Mouse (Mus musculus): ENCODE data around the gene Tmem161a. TPM values are rescaled to one million over a fixed set of nuclear protein-coding genes. Genes with fewer than 3 reads are reported as not detected.

Tmem161a gene
- polyA plus RNA-seq, 1 experiment = 57.8 TPM

GRCm38 (mm10) chr8:70178231-70178630, 6.1 kb downstream of the Tmem161a start:
- TF ChIP-seq USF1 (IDR thresholded peaks at IDR 0.05; ENCODE audit: low read depth) = no peak
- TF ChIP-seq CEBPB (IDR thresholded peaks at IDR 0.05; ENCODE audit: low read depth) = no peak
- TF ChIP-seq MYOD1 (IDR thresholded peaks at IDR 0.05; ENCODE audit: control insufficient read depth, insufficient read length, low read depth) = no peak
- no peak for TF ChIP-seq CTCF (IDR thresholded peaks at IDR 0.05; ENCODE audit: control insufficient read depth, insufficient read depth, insufficient read length)
- no peak for TF ChIP-seq MYOG (IDR thresholded peaks at IDR 0.05; ENCODE audit: control insufficient read depth, extremely low read depth, insufficient read length)
- no peak for TF ChIP-seq MAX (IDR thresholded peaks at IDR 0.05)
- no peak for TF ChIP-seq FOSL1 (IDR thresholded peaks at IDR 0.05; ENCODE audit: insufficient read depth, low read length, poor library complexity, severe bottlenecking)
- H3K27me3 ChIP-seq (ENCODE audit: control insufficient read depth, insufficient read depth, insufficient read length) = no peaks in the 10 kb centered on the region
- H3K79me2 ChIP-seq (ENCODE audit: control insufficient read depth, insufficient read depth) = peaks cover 16% of the 10 kb centered on the region
- H3K36me3 ChIP-seq (ENCODE audit: control insufficient read depth, insufficient read depth) = peaks cover 12% of the 10 kb centered on the region
- peaks cover 3% of the 10 kb centered on the region for H3K79me3 ChIP-seq (ENCODE audit: low read depth)
- H3K4me3 ChIP-seq (ENCODE audit: insufficient read depth, poor library complexity, severe bottlenecking) = no peak overlapping the region
- H3ac ChIP-seq (ENCODE audit: control insufficient read depth, insufficient read length, low read depth) = no peak overlapping the region

GRCm38 (mm10) chr8:70179082-70179481, 6.9 kb downstream of the Tmem161a start:
- Histone ChIP-seq H3K4me3 (ENCODE audit: insufficient read depth, poor library complexity, severe bottlenecking) (no peak overlapping the region), H3K79me3 (ENCODE audit: low read depth) (no peaks in the 10 kb centered on the region), H3K79me2 (ENCODE audit: control insufficient read depth, insufficient read depth) (peaks cover 8% of the 10 kb centered on the region), H3K27me3 (ENCODE audit: control insufficient read depth, insufficient read depth, insufficient read length) (no peaks in the 10 kb centered on the region), H3ac (ENCODE audit: control insufficient read depth, insufficient read length, low read depth) (no peak overlapping the region), H3K36me3 (ENCODE audit: control insufficient read depth, insufficient read depth) (peaks cover 12% of the 10 kb centered on the region)
- TF ChIP-seq CTCF (IDR thresholded peaks at IDR 0.05; ENCODE audit: control insufficient read depth, insufficient read depth, insufficient read length) (no peak), MYOD1 (IDR thresholded peaks at IDR 0.05; ENCODE audit: control insufficient read depth, insufficient read length, low read depth) (no peak), MAX (IDR thresholded peaks at IDR 0.05) (no peak), CEBPB (IDR thresholded peaks at IDR 0.05; ENCODE audit: low read depth) (no peak), MYOG (IDR thresholded peaks at IDR 0.05; ENCODE audit: control insufficient read depth, extremely low read depth, insufficient read length) (no peak), USF1 (IDR thresholded peaks at IDR 0.05; ENCODE audit: low read depth) (no peak), FOSL1 (IDR thresholded peaks at IDR 0.05; ENCODE audit: insufficient read depth, low read length, poor library complexity, severe bottlenecking) (no peak)

DNA sequence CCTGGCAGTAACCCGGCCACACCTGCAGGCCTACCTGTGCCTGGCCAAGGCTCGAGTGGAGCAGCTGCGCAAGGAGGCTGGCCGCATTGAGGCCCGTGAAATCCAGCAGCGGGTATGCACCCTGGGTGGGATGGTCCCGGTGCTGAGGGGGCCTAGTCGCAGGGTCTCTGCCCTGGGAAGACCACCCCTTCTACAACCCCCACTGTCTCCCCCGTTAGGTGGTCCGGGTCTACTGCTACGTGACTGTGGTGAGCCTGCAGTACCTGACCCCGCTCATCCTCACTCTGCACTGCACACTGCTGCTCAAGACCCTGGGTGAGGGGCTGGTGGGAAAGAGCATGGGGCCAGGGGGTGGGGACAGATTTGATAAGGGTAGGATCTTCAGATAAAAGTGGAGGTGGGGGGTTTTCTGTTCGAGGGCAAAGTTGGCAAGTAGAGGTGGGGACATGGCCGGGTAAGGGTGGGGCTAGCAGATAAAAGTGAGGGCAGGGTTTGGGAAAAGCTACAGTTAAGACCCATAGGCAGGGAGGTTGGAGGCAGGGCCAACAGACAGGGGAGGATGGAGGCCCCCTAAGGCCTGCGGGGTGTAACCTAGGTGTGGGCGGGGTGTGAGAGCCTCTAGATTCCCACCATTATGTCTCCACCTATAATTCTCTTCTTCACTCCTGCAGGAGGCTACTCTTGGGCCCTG, 9.2 kb downstream of the Tmem161a start:
- Histone ChIP-seq H3K4me3 (ENCODE audit: insufficient read depth, poor library complexity, severe bottlenecking) (no peak overlapping the region), H3K79me2 (ENCODE audit: control insufficient read depth, insufficient read depth) (no peaks in the 10 kb centered on the region), H3K27me3 (ENCODE audit: control insufficient read depth, insufficient read depth, insufficient read length) (no peaks in the 10 kb centered on the region), H3K79me3 (ENCODE audit: low read depth) (no peaks in the 10 kb centered on the region), H3ac (ENCODE audit: control insufficient read depth, insufficient read length, low read depth) (no peak overlapping the region), H3K36me3 (ENCODE audit: control insufficient read depth, insufficient read depth) (peaks cover 12% of the 10 kb centered on the region)
- no peak for TF ChIP-seq MAX (IDR thresholded peaks at IDR 0.05)
- TF ChIP-seq CEBPB (IDR thresholded peaks at IDR 0.05; ENCODE audit: low read depth) = no peak
- TF ChIP-seq MYOD1 (IDR thresholded peaks at IDR 0.05; ENCODE audit: control insufficient read depth, insufficient read length, low read depth) = no peak
- TF ChIP-seq FOSL1 (IDR thresholded peaks at IDR 0.05; ENCODE audit: insufficient read depth, low read length, poor library complexity, severe bottlenecking) = no peak
- TF ChIP-seq USF1 (IDR thresholded peaks at IDR 0.05; ENCODE audit: low read depth) = no peak
- TF ChIP-seq CTCF (IDR thresholded peaks at IDR 0.05; ENCODE audit: control insufficient read depth, insufficient read depth, insufficient read length) = no peak
- no peak for TF ChIP-seq MYOG (IDR thresholded peaks at IDR 0.05; ENCODE audit: control insufficient read depth, extremely low read depth, insufficient read length)

DNA sequence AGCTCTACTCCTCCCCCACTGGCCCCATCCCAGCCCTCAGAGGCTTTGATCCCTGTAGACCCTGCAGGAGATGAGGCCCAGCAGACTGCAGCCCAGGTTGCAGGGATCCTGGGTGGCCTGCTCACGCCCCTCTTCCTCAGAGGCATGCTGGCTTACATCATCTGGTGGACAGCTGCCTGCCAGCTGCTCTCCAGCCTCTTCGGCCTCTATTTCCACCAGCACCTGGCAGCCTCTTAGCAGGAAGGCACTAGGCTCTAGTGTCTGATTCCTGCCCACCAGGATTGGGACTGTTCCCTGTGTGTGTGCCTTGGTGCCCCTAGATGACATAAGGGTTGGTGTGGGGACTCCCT, 9.7 kb downstream of the Tmem161a start:
- no peak for TF ChIP-seq CTCF (IDR thresholded peaks at IDR 0.05; ENCODE audit: control insufficient read depth, insufficient read depth, insufficient read length)
- no peak for TF ChIP-seq MYOG (IDR thresholded peaks at IDR 0.05; ENCODE audit: control insufficient read depth, extremely low read depth, insufficient read length)
- TF ChIP-seq CEBPB (IDR thresholded peaks at IDR 0.05; ENCODE audit: low read depth) = no peak
- TF ChIP-seq MAX (IDR thresholded peaks at IDR 0.05) = no peak
- TF ChIP-seq MYOD1 (IDR thresholded peaks at IDR 0.05; ENCODE audit: control insufficient read depth, insufficient read length, low read depth) = no peak
- TF ChIP-seq USF1 (IDR thresholded peaks at IDR 0.05; ENCODE audit: low read depth) = no peak
- TF ChIP-seq FOSL1 (IDR thresholded peaks at IDR 0.05; ENCODE audit: insufficient read depth, low read length, poor library complexity, severe bottlenecking) = no peak
- peaks cover 12% of the 10 kb centered on the region for H3K36me3 ChIP-seq (ENCODE audit: control insufficient read depth, insufficient read depth)
- no peaks in the 10 kb centered on the region for H3K79me2 ChIP-seq (ENCODE audit: control insufficient read depth, insufficient read depth)
- no peaks in the 10 kb centered on the region for H3K79me3 ChIP-seq (ENCODE audit: low read depth)
- no peak overlapping the region for H3K4me3 ChIP-seq (ENCODE audit: insufficient read depth, poor library complexity, severe bottlenecking)
- no peaks in the 10 kb centered on the region for H3K27me3 ChIP-seq (ENCODE audit: control insufficient read depth, insufficient read depth, insufficient read length)
- no peak overlapping the region for H3ac ChIP-seq (ENCODE audit: control insufficient read depth, insufficient read length, low read depth)

DNA sequence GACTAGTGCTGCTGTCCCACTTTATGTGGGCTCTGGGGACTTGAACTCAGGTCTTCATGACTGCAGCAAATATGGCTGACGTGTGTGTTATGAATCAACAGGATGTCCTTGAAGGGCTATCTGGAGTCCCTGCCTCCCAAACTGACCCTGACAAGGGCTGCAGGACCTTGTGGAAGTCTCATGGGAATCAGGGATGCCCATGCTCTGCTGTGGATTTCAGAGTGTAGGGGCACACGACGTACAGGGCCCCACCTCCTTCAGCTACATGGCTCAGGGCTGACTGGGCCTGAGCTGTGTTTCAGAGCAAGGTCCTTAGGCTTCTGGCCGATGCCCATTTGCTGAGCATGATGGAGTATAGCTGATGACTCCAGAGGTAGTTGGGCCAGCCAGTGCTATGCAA, 11.0 kb downstream of the Tmem161a start:
- Histone ChIP-seq H3K79me3 (ENCODE audit: low read depth) (no peaks in the 10 kb centered on the region), H3K36me3 (ENCODE audit: control insufficient read depth, insufficient read depth) (peaks cover 8% of the 10 kb centered on the region), H3K79me2 (ENCODE audit: control insufficient read depth, insufficient read depth) (no peaks in the 10 kb centered on the region), H3K4me3 (ENCODE audit: insufficient read depth, poor library complexity, severe bottlenecking) (no peak overlapping the region), H3ac (ENCODE audit: control insufficient read depth, insufficient read length, low read depth) (no peak overlapping the region), H3K27me3 (ENCODE audit: control insufficient read depth, insufficient read depth, insufficient read length) (no peaks in the 10 kb centered on the region)
- no peak for TF ChIP-seq MYOD1 (IDR thresholded peaks at IDR 0.05; ENCODE audit: control insufficient read depth, insufficient read length, low read depth)
- TF ChIP-seq MAX (IDR thresholded peaks at IDR 0.05) = no peak
- TF ChIP-seq CEBPB (IDR thresholded peaks at IDR 0.05; ENCODE audit: low read depth) = no peak
- TF ChIP-seq FOSL1 (IDR thresholded peaks at IDR 0.05; ENCODE audit: insufficient read depth, low read length, poor library complexity, severe bottlenecking) = no peak
- no peak for TF ChIP-seq USF1 (IDR thresholded peaks at IDR 0.05; ENCODE audit: low read depth)
- TF ChIP-seq CTCF (IDR thresholded peaks at IDR 0.05; ENCODE audit: control insufficient read depth, insufficient read depth, insufficient read length) = no peak
- no peak for TF ChIP-seq MYOG (IDR thresholded peaks at IDR 0.05; ENCODE audit: control insufficient read depth, extremely low read depth, insufficient read length)
